Mouse (Mus musculus) liver, embryonic 13.5 days (tissue): ENCODE measurements around the gene Scn8a. TPM values are rescaled to one million over a fixed set of nuclear protein-coding genes. Genes with fewer than 3 reads are reported as not detected.
"Not testable (repeated sequence)": the region's sequence is repeated elsewhere in the genome, so short reads cannot be mapped to it uniquely, and the experiment has no call there.

Source experiments
- ATAC-seq: fragments of 200-750 bp; cut with Nextera tagmentation; 2 replicates; pipeline ENCODE4 v1.8.0; 2017; ENCODE audit warnings: low read depth, mild to moderate bottlenecking, moderate number of reproducible peaks, moderate library complexity
- DNase-seq: peaks from one replicate; pipeline ENCODE4 v3.0.0; 2022
- H3K27ac ChIP-seq: fragments of 300-500 bp; sonication (generic); 2 replicates; pipeline ENCODE4 v1.5.1; 2015; ENCODE audit warnings: moderate library complexity, mild to moderate bottlenecking, inconsistent platforms
- H3K27me3 ChIP-seq: fragments of 300-500 bp; sonication (generic); 2 replicates; pipeline ENCODE4 v1.6.1; 2015; ENCODE audit warnings: mild to moderate bottlenecking, inconsistent platforms
- H3K36me3 ChIP-seq: fragments of 300-500 bp; sonication (generic); 2 replicates; pipeline ENCODE4 v1.6.1; 2015; ENCODE audit warnings: mild to moderate bottlenecking, inconsistent platforms
- H3K4me1 ChIP-seq: fragments of 300-500 bp; sonication (generic); replicated peaks from 2 replicates; pipeline ENCODE4 v1.6.1; 2015; ENCODE audit warnings: inconsistent platforms
- H3K4me2 ChIP-seq: fragments of 300-500 bp; sonication (generic); 2 replicates; pipeline ENCODE4 v1.6.1; 2015; ENCODE audit warnings: inconsistent platforms, mild to moderate bottlenecking, moderate library complexity
- H3K4me3 ChIP-seq: fragments of 300-500 bp; sonication (generic); replicated peaks from 2 replicates; pipeline ENCODE4 v1.5.1; 2015; ENCODE audit warnings: mild to moderate bottlenecking, inconsistent platforms
- H3K9ac ChIP-seq: fragments of 300-500 bp; sonication (generic); 2 replicates; pipeline ENCODE4 v1.6.1; 2015; ENCODE audit warnings: mild to moderate bottlenecking, inconsistent platforms
- H3K9me3 ChIP-seq: fragments of 300-500 bp; sonication (generic); replicated peaks from 2 replicates; pipeline ENCODE4 v1.6.1; 2016; ENCODE audit warnings: inconsistent platforms
- WGBS: fragments of 180-500 bp; shearing (Covaris S2); methylation state at CpG from one replicate; pipeline ENCODE4 v1.1.7; 2015; ENCODE audit not compliant: insufficient replicate concordance; 5-methylcytosine and 5-hydroxymethylcytosine counted together
- polyA plus RNA-seq: library from polyadenylated mRNA; unstranded; fragments of >200 nt; fragmentation: Nextera tagmentation; extraction: Ambion mirVana; gene quantifications from 2 replicates; pipeline ENCODE4 v1.2.1, GENCODE M21; 2015

Scn8a gene
- polyA plus RNA-seq = 0.10 and 0.27 TPM in 2 replicates

GRCm38 (mm10) chr15:100869558-100869957 lies at the start of gene Scn8a:
Gene Scn8a (plus strand): TSS chr15:100869858.
- Histone ChIP-seq H3K36me3 (no peaks in the 10 kb centered on the region), H3K9ac (no peak within 1 kb of the TSS), H3K27me3 (peaks cover 65% of the 10 kb centered on the region), H3K9me3 (no peaks in the 10 kb centered on the region), H3K4me1 (peaks cover 7% of the 10 kb centered on the region), H3K4me3 (peak within 1 kb of the TSS; percentile 53), H3K27ac (no peak within 1 kb of the TSS), H3K4me2 (peak within 1 kb of the TSS; percentile 63)
- 61% methylated on average over 7 of the region's 7 CpGs for WGBS
- DNase-seq (no peak), ATAC-seq (no peak)

DNA sequence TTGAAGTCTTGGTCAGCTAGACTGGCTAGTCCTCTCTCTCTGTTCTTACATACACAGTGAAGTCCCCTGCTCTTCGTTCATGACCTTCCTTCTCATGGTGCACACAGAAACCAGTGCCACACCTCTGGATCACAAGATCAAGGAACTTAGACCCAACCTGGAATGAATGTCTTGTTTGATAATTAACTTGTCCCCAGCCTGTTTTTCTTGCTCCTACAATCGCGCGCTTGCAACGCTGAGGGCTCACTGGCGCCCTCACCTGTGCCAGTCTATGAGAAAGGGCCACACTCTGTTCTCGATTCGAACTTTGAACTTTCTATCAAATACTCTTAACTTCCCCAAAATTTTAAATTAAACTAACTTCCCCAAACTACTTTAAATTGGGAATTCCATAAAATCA lies 47.8 kb upstream of the Scn8a start:
- Histone ChIP-seq H3K9ac (no peak overlapping the region), H3K36me3 (no peaks in the 10 kb centered on the region), H3K27me3 (peaks cover 39% of the 10 kb centered on the region), H3K4me1 (no peaks in the 10 kb centered on the region), H3K4me2 (no peak overlapping the region), H3K4me3 (no peak overlapping the region), H3K27ac (no peak overlapping the region), H3K9me3 (no peaks in the 10 kb centered on the region)
- DNase-seq (no peak), ATAC-seq (no peak)
- 42% methylated on average over 8 of the region's 8 CpGs for WGBS

- not testable (repeated sequence) for H3K4me2 ChIP-seq, H3K9ac ChIP-seq, H3K9me3 ChIP-seq, H3K36me3 ChIP-seq, H3K4me3 ChIP-seq, H3K27ac ChIP-seq, H3K4me1 ChIP-seq, DNase-seq, ATAC-seq
- peaks cover 39% of the 10 kb centered on the region for H3K27me3 ChIP-seq
- WGBS = 56% methylated on average over 4 of the region's 4 CpGs
Measured at GRCm38 (mm10) chr15:100822370-100822769, 47.3 kb upstream of the Scn8a start.

- H3K27ac ChIP-seq = no peak overlapping the region
- WGBS = 20% methylated on average over 26 of the region's 26 CpGs
- H3K27me3 ChIP-seq = peaks cover 39% of the 10 kb centered on the region
Measured at GRCm38 (mm10) chr15:100825249-100825856, 44.3 kb upstream of the Scn8a start.

DNA sequence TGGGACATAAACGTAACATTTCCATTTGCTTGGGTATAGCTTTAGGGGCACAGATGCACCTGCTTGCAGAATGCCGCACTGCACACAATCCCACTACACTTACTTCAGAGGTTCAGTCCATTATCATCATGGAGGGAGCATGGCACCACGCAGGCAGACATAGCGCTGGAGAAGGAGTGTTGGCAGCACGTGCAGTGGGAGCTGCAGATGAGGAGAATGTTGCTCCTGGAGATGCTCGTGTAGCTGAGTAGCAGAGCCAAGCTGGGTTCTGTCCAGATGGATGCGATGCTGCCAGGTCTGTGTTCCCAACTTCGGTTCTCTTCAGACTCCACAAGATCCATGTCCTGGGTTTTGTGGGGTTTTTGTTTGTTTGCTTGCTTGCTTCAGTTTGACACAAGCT lies 43.6 kb upstream of the Scn8a start:
- no peak overlapping the region for H3K4me2 ChIP-seq
- H3K9me3 ChIP-seq = no peaks in the 10 kb centered on the region
- H3K4me3 ChIP-seq = no peak overlapping the region
- 70% methylated on average over 8 of the region's 8 CpGs for WGBS
- no peak overlapping the region for H3K9ac ChIP-seq
- DNase-seq (no peak), ATAC-seq (no peak)
- no peaks in the 10 kb centered on the region for H3K36me3 ChIP-seq
- H3K27ac ChIP-seq = no peak overlapping the region
- peaks cover 39% of the 10 kb centered on the region for H3K27me3 ChIP-seq
- H3K4me1 ChIP-seq = no peaks in the 10 kb centered on the region

More at GRCm38 (mm10) chr15:100825249-100825856, 44.3 kb upstream of the Scn8a start:
- H3K9ac ChIP-seq = no peak overlapping the region
- no peaks in the 10 kb centered on the region for H3K36me3 ChIP-seq
- no peak overlapping the region for H3K4me2 ChIP-seq
- ATAC-seq (no peak), DNase-seq (no peak)
- H3K4me3 ChIP-seq = no peak overlapping the region
- H3K9me3 ChIP-seq = no peaks in the 10 kb centered on the region
- H3K4me1 ChIP-seq = no peaks in the 10 kb centered on the region

GRCm38 (mm10) chr15:100829775-100830174 lies 39.9 kb upstream of the Scn8a start:
- DNase-seq = no peak
- Histone ChIP-seq H3K4me1 (no peaks in the 10 kb centered on the region), H3K9me3 (no peaks in the 10 kb centered on the region), H3K4me3 (no peak overlapping the region), H3K27me3 (peaks cover 19% of the 10 kb centered on the region), H3K4me2 (no peak overlapping the region), H3K27ac (no peak overlapping the region), H3K9ac (no peak overlapping the region), H3K36me3 (no peaks in the 10 kb centered on the region)
- WGBS = 65% methylated on average over 9 of the region's 9 CpGs
- no peak for ATAC-seq

GRCm38 (mm10) chr15:100830682-100831081 lies 39.0 kb upstream of the Scn8a start:
- DNase-seq (no peak), ATAC-seq (no peak)
- Histone ChIP-seq H3K27ac (no peak overlapping the region), H3K36me3 (no peaks in the 10 kb centered on the region), H3K27me3 (peaks cover 10% of the 10 kb centered on the region), H3K4me2 (no peak overlapping the region), H3K9me3 (no peaks in the 10 kb centered on the region), H3K4me3 (no peak overlapping the region), H3K4me1 (no peaks in the 10 kb centered on the region), H3K9ac (no peak overlapping the region)
- 39% methylated on average over 6 of the region's 6 CpGs for WGBS

- no peaks in the 10 kb centered on the region for H3K4me1 ChIP-seq
- no peak overlapping the region for H3K4me3 ChIP-seq
- H3K9me3 ChIP-seq = no peaks in the 10 kb centered on the region
- no peaks in the 10 kb centered on the region for H3K36me3 ChIP-seq
- H3K9ac ChIP-seq = no peak overlapping the region
- no peak overlapping the region for H3K27ac ChIP-seq
- peaks cover 4% of the 10 kb centered on the region for H3K27me3 ChIP-seq
- H3K4me2 ChIP-seq = no peak overlapping the region
- no peak for ATAC-seq
- WGBS = 74% methylated on average over 8 of the region's 8 CpGs
- DNase-seq = no peak
Measured at GRCm38 (mm10) chr15:100832144-100832543, 37.5 kb upstream of the Scn8a start.

DNA sequence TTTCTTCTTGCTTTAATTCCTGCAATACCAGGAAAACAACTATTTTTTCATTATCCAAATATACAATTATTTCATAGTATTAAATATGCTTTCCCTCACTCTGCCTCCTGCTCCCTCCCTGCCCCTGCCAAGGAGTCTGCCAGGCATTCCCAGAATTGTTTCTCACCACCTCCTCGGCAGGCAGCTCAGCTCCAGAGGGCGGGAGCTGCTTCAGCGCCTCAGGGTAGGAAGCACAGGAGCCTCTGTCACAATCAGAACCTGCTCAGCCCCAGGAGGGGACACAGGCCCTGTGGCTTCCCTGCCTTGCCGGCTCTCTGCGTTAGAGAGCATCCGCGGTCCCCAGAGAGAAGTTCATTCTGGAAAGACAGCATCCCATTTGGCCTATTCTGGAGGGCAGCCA lies 36.9 kb upstream of the Scn8a start:
- Histone ChIP-seq H3K4me1 (no peaks in the 10 kb centered on the region), H3K27ac (no peak overlapping the region), H3K4me3 (no peak overlapping the region), H3K4me2 (no peak overlapping the region), H3K9ac (no peak overlapping the region), H3K36me3 (no peaks in the 10 kb centered on the region), H3K27me3 (peaks cover 4% of the 10 kb centered on the region), H3K9me3 (no peaks in the 10 kb centered on the region)
- 37% methylated on average over 7 of the region's 7 CpGs for WGBS
- DNase-seq = no peak
- ATAC-seq = no peak

GRCm38 (mm10) chr15:100836729-100837128 lies 32.9 kb upstream of the Scn8a start:
- DNase-seq (no peak), ATAC-seq (no peak)
- no peak overlapping the region for H3K4me2 ChIP-seq
- H3K27me3 ChIP-seq = peaks cover 4% of the 10 kb centered on the region
- H3K9me3 ChIP-seq = no peaks in the 10 kb centered on the region
- H3K9ac ChIP-seq = no peak overlapping the region
- H3K4me3 ChIP-seq = no peak overlapping the region
- no peaks in the 10 kb centered on the region for H3K4me1 ChIP-seq
- H3K27ac ChIP-seq = no peak overlapping the region
- WGBS = 63% methylated on average over 8 of the region's 8 CpGs
- no peaks in the 10 kb centered on the region for H3K36me3 ChIP-seq

DNA sequence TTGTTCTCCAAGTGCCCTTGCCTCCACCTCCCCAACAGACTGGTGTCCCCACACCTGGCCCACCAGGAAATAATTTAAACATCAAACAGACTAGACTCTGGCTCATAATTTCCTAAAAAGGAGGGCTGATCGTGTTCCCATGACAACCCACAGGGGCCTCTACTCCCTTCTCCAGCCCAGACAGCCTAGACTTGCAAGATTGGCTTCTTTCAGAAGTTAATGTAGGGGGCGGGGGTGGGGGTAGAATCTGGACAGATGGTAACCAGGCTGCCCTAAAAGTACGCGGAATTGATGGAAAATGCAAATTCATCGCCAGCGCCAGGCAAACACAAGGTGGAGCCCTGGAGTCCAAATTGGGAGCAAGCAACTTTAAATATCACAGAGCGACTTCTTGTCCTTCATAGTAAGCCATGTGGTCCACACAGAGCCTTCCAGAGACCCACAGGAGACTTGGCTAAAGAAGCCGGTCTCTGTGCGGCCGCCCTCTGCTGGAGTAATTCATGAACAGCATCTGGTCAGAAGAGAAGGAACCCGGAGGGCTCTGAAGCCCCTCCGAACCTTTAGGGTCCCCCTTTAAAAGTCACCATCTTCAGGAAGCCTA lies 31.0 kb upstream of the Scn8a start:
- Histone ChIP-seq H3K4me2 (no peak overlapping the region), H3K27ac (no peak overlapping the region), H3K9ac (no peak overlapping the region), H3K4me1 (no peaks in the 10 kb centered on the region), H3K36me3 (no peaks in the 10 kb centered on the region), H3K4me3 (no peak overlapping the region), H3K9me3 (no peaks in the 10 kb centered on the region), H3K27me3 (no peaks in the 10 kb centered on the region)
- 38% methylated on average over 12 of the region's 12 CpGs for WGBS
- ATAC-seq (no peak), DNase-seq (no peak)

- H3K4me1 ChIP-seq = peaks cover 7% of the 10 kb centered on the region; the same call in 1 of the 2 replicates
- 0 out of 2 replicates have a peak, but pooled peaks cover 4% of the 10 kb centered on the region for H3K9me3 ChIP-seq
- H3K27me3 ChIP-seq = no peaks in the 10 kb centered on the region
- no peak overlapping the region for H3K4me3 ChIP-seq
- no peak for DNase-seq
- no peaks in the 10 kb centered on the region for H3K36me3 ChIP-seq
- H3K27ac ChIP-seq = no peak overlapping the region
- no peak overlapping the region for H3K9ac ChIP-seq
- no peak for ATAC-seq
- WGBS = 64% methylated on average over 7 of the region's 7 CpGs
- no peak overlapping the region for H3K4me2 ChIP-seq
Measured at GRCm38 (mm10) chr15:100844336-100844735, 25.3 kb upstream of the Scn8a start.
